Mouse (Mus musculus) C2C12 (cell line): ENCODE data around the gene Clp1.

Experiments used
- CTCF ChIP-seq: IDR thresholded peaks from one replicate; pipeline ENCODE4 v1.5.1; 2011; ENCODE audit not compliant: control insufficient read depth, insufficient read depth, insufficient read length
- MAX ChIP-seq: IDR thresholded peaks from one replicate; pipeline ENCODE4 v1.6.1; 2011; ENCODE audit warnings: mild to moderate bottlenecking, control low read depth

GRCm38 (mm10) chr2:84770501-84770900 is 43.4 kb upstream of the Clp1 start:
- no peak for TF ChIP-seq CTCF
- no peak for TF ChIP-seq MAX
